Mouse (Mus musculus): Measurements from ENCODE around the gene Slc13a2.
A peak's percentile ranks its signal among the peaks of the same experiment; 100 is the strongest.

Gene Slc13a2

GRCm38 (mm10) chr11:78434052-78434451, 12.0 kb upstream of the Slc13a2 start:
- no peak for DNase-seq (ENCODE audit: low spot score)

GRCm38 (mm10) chr11:78431176-78431575, 9.2 kb upstream of the Slc13a2 start:
- no peak for DNase-seq (ENCODE audit: low spot score)

- DNase-seq (ENCODE audit: low spot score) = no peak
Observed at GRCm38 (mm10) chr11:78430195-78430878, 8.3 kb upstream of the Slc13a2 start.

DNA sequence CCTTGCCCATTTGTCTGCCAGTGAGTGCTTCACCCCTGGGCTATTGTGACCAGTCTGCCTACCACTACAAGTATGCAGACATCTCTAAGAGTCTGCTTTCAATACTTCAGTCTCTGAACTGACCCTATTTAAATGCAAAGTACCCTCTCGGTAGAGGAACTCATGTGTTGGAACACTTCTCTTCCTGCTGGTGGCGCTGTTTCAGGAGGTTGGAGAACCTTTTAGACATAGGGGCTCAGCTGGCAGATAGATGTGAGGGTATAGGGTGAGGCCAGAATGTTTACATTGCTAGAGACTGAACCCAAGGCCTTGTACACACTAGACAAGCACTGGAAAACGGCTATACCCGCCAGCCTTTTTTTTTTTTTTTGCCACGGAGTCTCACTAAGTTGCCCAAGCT, 6.3 kb upstream of the Slc13a2 start:
- no peak for DNase-seq (ENCODE audit: low spot score)

DNA sequence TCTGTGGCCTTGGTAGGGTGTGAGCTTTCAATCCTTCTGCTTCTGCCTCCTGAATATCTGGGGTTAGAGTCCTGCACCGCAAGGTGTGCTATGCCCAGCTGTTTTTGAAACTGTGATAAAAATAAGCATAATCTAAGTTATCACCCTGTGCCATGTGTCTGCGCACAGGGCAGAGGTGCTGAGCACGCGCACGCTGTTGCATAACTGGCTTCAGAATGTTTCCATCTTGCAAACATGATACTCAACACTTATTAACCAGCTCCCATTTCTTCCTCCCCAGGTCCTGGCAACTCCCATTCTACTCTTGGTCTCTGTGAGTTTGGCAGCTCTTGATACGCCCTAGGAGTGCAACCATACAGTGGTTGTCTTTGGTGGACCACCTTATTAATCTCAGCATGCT, 5.6 kb upstream of the Slc13a2 start:
- no peak for DNase-seq (ENCODE audit: low spot score)

DNA sequence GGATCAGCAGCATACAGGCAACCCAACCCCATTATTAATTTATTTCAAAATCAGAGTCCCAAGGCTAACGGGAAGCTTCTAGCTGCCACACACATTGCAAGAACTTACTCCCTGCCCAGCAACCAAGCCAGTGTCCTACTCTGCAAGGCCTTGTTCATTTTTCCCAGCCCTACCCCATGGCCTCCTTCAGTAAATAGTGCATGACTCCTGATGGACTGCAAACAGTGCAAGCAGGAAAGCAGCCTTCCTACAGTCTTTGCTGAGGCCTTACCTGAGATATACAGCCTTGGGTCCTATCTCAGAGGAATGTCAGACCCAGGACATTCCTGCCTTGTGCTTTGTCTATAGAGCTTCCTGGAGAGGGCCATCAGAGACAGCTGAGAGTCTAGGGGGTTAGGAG, 3.6 kb upstream of the Slc13a2 start:
- no peak for DNase-seq (ENCODE audit: low spot score)

DNA sequence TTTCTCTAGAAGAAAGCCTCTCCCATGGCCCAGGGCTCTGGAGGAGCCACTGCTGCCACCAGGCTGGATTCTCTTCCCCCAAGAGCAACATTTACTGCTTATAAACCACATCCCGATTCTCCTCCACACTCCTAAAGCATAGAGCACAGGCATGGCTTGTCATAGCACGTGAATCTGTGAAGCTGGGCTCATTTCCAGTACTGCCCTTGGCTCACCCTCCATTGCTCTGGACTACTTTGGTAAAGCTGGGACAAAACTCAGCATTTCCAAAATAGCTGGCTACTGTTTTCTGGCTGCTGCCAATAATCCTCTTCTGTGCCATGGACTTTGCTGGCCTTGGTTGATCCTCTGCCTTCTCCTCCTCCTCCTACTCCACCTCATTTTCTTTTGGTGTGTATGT, 2.3 kb upstream of the Slc13a2 start:
- DNase-seq (ENCODE audit: low spot score) = no peak

- DNase-seq (ENCODE audit: low spot score) = no peak
Observed at GRCm38 (mm10) chr11:78421201-78422009, 612 bp downstream of the Slc13a2 start.

DNA sequence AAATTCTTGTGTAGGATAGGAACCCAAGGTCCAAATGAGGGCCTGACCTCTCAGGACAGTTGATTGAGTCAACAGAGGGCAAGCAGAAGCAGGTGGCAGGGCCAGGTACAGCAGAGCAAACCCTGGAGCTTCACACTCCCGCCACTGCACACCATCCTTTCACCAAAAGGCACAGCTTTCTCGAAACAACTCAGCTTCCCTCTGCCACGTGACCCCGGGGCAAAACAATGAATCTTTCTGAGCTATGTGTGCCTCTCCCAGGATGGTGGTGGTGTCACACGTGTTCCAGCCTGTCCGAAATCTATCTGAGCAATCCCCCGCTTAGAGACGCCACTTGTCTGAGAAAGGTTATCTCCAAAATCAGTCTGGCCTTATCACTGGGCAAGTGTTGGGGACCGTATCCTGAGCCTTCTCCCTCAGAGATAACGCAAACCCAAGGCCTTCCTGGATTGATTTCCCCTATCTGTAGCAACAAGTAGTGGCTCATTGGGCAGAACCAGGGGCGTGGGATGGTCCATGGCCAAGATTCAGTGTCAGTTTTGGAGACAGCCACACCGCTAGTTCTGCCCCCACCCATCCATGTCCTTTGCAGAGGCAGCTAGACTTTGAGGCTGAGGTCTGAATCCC, 1.6 kb downstream of the Slc13a2 start:
- DNase-seq (ENCODE audit: low spot score) = no peak

DNA sequence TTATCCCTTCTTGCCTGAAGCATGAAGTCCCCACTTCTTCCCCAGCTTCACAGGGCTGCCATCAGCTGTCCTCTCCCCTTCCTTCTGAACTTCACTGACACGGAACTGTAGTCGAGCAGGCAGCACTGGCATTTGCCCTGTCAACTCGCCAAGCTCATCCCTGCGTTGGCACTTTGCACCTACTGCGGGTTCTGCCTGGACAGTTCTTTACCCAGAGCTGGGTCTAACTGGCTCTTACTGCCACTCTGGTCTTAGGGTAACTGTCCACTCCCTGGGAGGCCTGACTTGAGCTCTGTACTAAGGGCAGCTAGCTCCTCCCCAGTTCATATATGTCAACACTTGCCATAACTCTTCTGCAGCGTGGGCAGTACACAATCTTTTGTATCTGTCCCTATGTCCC, 5.2 kb downstream of the Slc13a2 start:
- no peak for DNase-seq (ENCODE audit: low spot score)

DNA sequence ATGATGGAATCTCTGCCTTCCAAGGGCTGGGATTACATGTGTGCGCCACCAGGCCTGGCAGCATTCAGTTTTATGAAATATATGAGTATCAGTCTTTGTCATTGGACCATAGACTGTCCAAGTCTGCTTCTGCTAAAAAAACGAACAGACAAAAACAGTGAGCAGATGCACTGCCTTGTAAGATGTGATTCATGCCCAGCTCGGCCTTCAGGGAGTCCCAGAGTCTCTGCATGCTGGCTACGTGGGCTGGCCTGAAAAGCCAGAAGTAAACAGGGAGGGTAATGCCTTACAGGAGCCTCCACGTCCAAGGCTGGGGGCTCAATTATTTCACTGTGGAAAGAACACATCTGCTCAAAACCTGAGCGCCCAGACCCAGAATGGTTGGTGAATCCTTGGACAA, 9.2 kb downstream of the Slc13a2 start:
- DNase-seq (ENCODE audit: low spot score) = no peak

- no peak for DNase-seq (ENCODE audit: low spot score)
Observed at GRCm38 (mm10) chr11:78412324-78412850, 9.6 kb downstream of the Slc13a2 start.

GRCm38 (mm10) chr11:78411606-78412323, 10.3 kb downstream of the Slc13a2 start:
- DNase-seq (ENCODE audit: low spot score) = no peak

- DNase-seq (ENCODE audit: low spot score) = no peak
Observed at GRCm38 (mm10) chr11:78408256-78409240, 13.5 kb downstream of the Slc13a2 start.

- DNase-seq (ENCODE audit: low spot score) = no peak
Observed at GRCm38 (mm10) chr11:78402062-78402461, 20.0 kb downstream of the Slc13a2 start.

- no peak for DNase-seq (ENCODE audit: low spot score)
Observed at GRCm38 (mm10) chr11:78401469-78401868, 20.5 kb downstream of the Slc13a2 start.

DNA sequence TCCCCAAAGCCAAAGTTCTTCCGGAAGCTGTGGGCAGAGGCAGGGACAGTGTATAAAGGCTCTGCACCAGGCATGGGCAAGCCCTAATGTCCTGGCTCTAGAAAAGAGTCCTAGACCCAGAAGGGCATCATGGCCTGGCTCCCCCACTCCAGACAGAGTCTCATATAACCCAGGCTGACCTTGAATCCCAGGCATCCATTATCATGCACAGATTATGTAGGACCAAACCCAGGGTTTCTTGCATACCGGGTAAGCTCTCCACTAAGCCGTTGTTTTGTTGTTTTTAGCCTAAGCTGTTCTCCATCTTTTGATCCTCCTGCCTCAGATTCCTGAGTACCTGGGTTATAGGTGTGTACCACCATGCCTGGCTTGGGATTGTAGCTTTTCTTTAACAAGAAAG, 21.1 kb downstream of the Slc13a2 start:
- DNase-seq (ENCODE audit: low spot score) = no peak

DNA sequence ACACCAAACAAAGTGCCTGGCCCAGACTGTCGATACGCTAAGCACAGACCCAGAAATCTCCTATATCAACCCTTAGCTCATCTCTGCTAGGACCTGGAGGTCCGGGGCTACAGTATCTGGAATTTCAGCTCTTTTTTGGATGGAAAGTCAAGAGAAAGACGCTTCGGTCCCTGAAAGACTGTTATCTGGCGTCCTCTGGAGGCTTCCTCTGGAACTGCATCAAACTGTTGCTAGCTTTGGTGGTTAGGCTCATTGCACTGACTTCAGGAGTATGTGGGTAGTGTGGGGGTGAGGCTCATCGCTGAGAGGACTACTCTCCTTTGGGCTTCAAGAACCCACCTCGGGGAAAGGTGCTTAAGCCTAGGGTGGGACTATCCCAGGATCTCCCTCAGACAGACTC, 22.3 kb downstream of the Slc13a2 start:
- DNase-seq (ENCODE audit: low spot score) = peak; percentile 52

DNA sequence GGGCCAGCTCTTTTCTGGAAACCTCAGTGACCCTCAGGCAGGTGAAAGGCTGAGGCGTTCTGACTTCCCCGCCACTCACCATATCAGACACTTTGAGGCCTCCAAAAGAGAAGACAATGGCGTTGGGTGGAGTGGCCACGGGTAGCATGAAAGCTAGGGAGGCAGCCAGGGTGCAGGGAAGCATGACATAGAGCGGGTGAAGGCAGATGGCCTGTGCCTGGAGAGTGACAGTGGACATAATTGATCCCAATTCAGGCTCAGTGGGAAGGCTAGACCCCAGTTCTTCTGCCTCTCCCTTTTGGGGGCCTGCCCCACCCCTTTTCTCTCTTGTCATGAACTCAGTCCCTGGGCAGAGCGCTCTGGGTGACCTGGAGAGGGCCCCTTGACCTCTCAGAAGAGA, 23.8 kb downstream of the Slc13a2 start:
- DNase-seq (ENCODE audit: low spot score) = no peak

DNA sequence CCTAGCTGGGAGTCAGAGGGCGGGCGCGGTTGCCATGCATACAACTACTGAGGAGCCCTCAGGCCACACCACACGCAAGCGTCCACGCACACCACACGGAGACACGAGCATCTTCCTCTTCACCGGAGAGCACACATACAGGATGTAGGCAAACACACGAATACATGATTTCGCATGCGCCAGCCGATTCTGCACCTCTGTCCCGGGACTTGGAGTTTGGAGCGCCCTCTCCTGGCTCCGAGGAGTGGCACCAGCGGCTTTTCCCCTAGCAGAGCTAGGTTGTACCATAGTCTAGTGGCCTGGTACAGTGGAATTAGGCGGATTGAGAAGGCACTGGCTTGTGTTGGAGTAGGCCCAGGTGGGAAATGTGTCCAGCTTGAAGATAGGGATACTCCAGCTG, 24.6 kb downstream of the Slc13a2 start:
- DNase-seq (ENCODE audit: low spot score) = peak; percentile 36

- no peak for DNase-seq (ENCODE audit: low spot score)
Observed at GRCm38 (mm10) chr11:78396950-78397349, 25.1 kb downstream of the Slc13a2 start.

All from ovary, postnatal 10 days (tissue).